In the genomic region with DNA sequence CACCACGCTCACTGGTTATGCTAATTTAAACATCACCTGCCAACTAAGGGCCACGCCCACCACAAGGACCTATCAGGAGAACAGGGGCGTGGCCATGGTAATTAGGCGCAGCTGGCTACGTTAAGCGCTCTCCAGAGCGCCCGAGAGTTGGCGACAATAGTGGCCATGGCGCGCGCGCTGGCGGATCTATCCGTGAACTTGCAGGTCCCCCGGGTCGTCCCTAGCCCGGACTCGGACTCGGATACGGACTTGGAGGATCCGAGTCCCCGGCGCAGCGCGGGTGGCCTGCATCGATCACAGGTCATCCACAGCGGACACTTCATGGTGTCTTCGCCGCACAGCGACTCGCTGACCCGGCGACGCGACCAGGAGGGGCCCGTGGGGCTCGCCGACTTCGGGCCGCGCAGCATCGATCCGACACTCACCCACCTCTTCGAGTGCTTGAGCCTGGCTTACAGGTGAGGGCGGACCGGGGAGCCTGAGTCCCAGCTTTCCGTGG, we compare ENCODE assay signal across 8 mouse cellular contexts. TPM values are rescaled to one million over a fixed set of nuclear protein-coding genes. Genes with fewer than 3 reads are reported as not detected.
DNase-seq lines count a peak whose midpoint lies in the region; ATAC-seq lines count a peak whose summit lies in the region.

No protein-coding gene starts in this region.

- peaks cover 23% of the 10 kb centered on the region for H3K4me1 ChIP-seq in forebrain, embryonic 10.5 days
- H3K4me1 ChIP-seq in heart, embryonic 14.5 days (ENCODE audit: control insufficient read depth in 2 of 2, insufficient read depth in 2 of 2, low read length in 2 of 2), result peaks cover 8 to 10% of the 10 kb centered on the region in 2 experiments; a peak in 3 of 4 replicates
- H3K4me1 ChIP-seq in kidney, embryonic 16.5 days (ENCODE audit: insufficient read depth, low read length), result peaks cover 14% of the 10 kb centered on the region; the same call in 1 of the 2 replicates
- H3K4me1 ChIP-seq in liver, embryonic 11.5 days (replicated peaks; ENCODE audit: control insufficient read depth, insufficient read depth, low read length), result peaks cover 4% of the 10 kb centered on the region; the same call in 1 of the 2 replicates

- 0 out of 2 replicates have a peak, but pooled peaks have one; percentile 37 for ATAC-seq in heart, embryonic 14.5 days (ENCODE audit: insufficient number of reproducible peaks, insufficient read depth, low FRiP score, low read depth)
- ATAC-seq in kidney, embryonic 16.5 days (ENCODE audit: low FRiP score, low TSS enrichment), result peak; percentile 88
- peak; percentile 84 for ATAC-seq in liver, embryonic 11.5 days (replicated peaks; ENCODE audit: low FRiP score)

- WGBS in forebrain, embryonic 10.5 days, result under 1% methylated on average over 48 of the region's 48 CpGs
- WGBS in heart, embryonic 14.5 days, result under 1% methylated on average over 48 of the region's 48 CpGs
- under 1% methylated on average over 48 of the region's 48 CpGs for WGBS in kidney, embryonic 16.5 days
- WGBS in liver, embryonic 11.5 days, result 1% methylated on average over 48 of the region's 48 CpGs

- peak; percentile 75 to 78 for DNase-seq in B cell, adult 2 months
- DNase-seq in c-Kit-negative CD71-positive TER-119-positive erythroid progenitor cells, embryonic 14.5 days (ENCODE audit: low read depth, low spot score), result peak; percentile 24
- peak; percentile 88 for DNase-seq in forebrain, embryonic 10.5 days (ENCODE audit: extremely low spot score, low spot score)
- peak; percentile 76 for DNase-seq in liver, embryonic 11.5 days (ENCODE audit: low spot score)
- peak; percentile 69 for DNase-seq in naive thymus-derived CD4-positive, alpha-beta T cell, adult 2 months (ENCODE audit: low read depth)
- DNase-seq in splenic B cell, adult 2 months (ENCODE audit: low read depth, low spot score), result peak; percentile 78

- H3K27ac ChIP-seq in forebrain, embryonic 10.5 days, result peak overlapping the region; percentile 68
- H3K27ac ChIP-seq in heart, embryonic 14.5 days (replicated peaks in 1 of 2; ENCODE audit: control insufficient read depth in 1 of 2, insufficient read depth in 1 of 2, low read depth in 2 of 2, low read length in 2 of 2), result no peak overlapping the region
- H3K27ac ChIP-seq in kidney, embryonic 16.5 days (ENCODE audit: low read length), result no peak overlapping the region
- H3K27ac ChIP-seq in liver, embryonic 11.5 days (ENCODE audit: low read depth, low read length), result no peak overlapping the region; the same call in 1 of the 2 replicates

- H3K4me2 ChIP-seq in heart, embryonic 14.5 days (ENCODE audit: low read length), result peak overlapping the region; percentile 97
- H3K4me2 ChIP-seq in kidney, embryonic 16.5 days (replicated peaks; ENCODE audit: low read depth, low read length), result peak overlapping the region; percentile 95
- peak overlapping the region; percentile 83 for H3K4me2 ChIP-seq in liver, embryonic 11.5 days

- no peaks in the 10 kb centered on the region for H3K9me3 ChIP-seq in forebrain, embryonic 10.5 days
- H3K9me3 ChIP-seq in heart, embryonic 14.5 days (ENCODE audit: control insufficient read depth, low read length), result no peaks in the 10 kb centered on the region
- no peaks in the 10 kb centered on the region for H3K9me3 ChIP-seq in kidney, embryonic 16.5 days (ENCODE audit: low read length)
- no peaks in the 10 kb centered on the region for H3K9me3 ChIP-seq in liver, embryonic 11.5 days (ENCODE audit: control insufficient read depth, low read length)

- no peaks in the 10 kb centered on the region for H3K36me3 ChIP-seq in forebrain, embryonic 10.5 days (replicated peaks)
- no peaks in the 10 kb centered on the region for H3K36me3 ChIP-seq in heart, embryonic 14.5 days (ENCODE audit: control insufficient read depth, insufficient read depth, low read length)
- H3K36me3 ChIP-seq in kidney, embryonic 16.5 days (ENCODE audit: insufficient read depth, low read length), result no peaks in the 10 kb centered on the region
- H3K36me3 ChIP-seq in liver, embryonic 11.5 days (ENCODE audit: control insufficient read depth, insufficient read depth, low read length), result no peaks in the 10 kb centered on the region
- H3K36me3 ChIP-seq in splenic B cell, adult 2 months (ENCODE audit: control insufficient read depth, insufficient read depth, low read length, poor library complexity, severe bottlenecking), result no peaks in the 10 kb centered on the region

- H3K4me3 ChIP-seq in forebrain, embryonic 10.5 days, result peak overlapping the region; percentile 59
- H3K4me3 ChIP-seq in heart, embryonic 14.5 days (ENCODE audit: control insufficient read depth in 1 of 2, insufficient read depth in 1 of 2, low read depth in 1 of 2, low read length in 2 of 2), result peak overlapping the region; percentile 53 to 54
- H3K4me3 ChIP-seq in kidney, embryonic 16.5 days (ENCODE audit: low read length), result peak overlapping the region; percentile 59
- peak overlapping the region; percentile 59 for H3K4me3 ChIP-seq in liver, embryonic 11.5 days (ENCODE audit: low read depth, low read length)

- H3K9ac ChIP-seq in heart, embryonic 14.5 days (ENCODE audit: low read length), result peak overlapping the region; percentile 72
- H3K9ac ChIP-seq in kidney, embryonic 16.5 days (replicated peaks; ENCODE audit: low read length), result peak overlapping the region; percentile 68
- H3K9ac ChIP-seq in liver, embryonic 11.5 days (ENCODE audit: low read depth, low read length), result peak overlapping the region; percentile 53

- peaks cover 77% of the 10 kb centered on the region for H3K27me3 ChIP-seq in forebrain, embryonic 10.5 days (ENCODE audit: poor library complexity, severe bottlenecking)
- peaks cover 61% of the 10 kb centered on the region for H3K27me3 ChIP-seq in heart, embryonic 14.5 days (ENCODE audit: control insufficient read depth, insufficient read depth, low read length)
- H3K27me3 ChIP-seq in kidney, embryonic 16.5 days (ENCODE audit: insufficient read depth, low read length), result peaks cover 24% of the 10 kb centered on the region
- peaks cover 49% of the 10 kb centered on the region for H3K27me3 ChIP-seq in liver, embryonic 11.5 days (replicated peaks; ENCODE audit: control insufficient read depth, insufficient read depth, low read length)
- no peaks in the 10 kb centered on the region for H3K27me3 ChIP-seq in splenic B cell, adult 2 months (ENCODE audit: control insufficient read depth, insufficient read depth, low read length, poor library complexity, severe bottlenecking)

RNA-seq across cellular contexts. Expression of gene Mlxipl, which starts 17.1 kb away (rescaled TPM):
- polyA plus RNA-seq in forebrain, embryonic 10.5 days (2016; fragmentation: Nextera tagmentation; extraction: Ambion mirVana), result 4.0 and 4.1 TPM in 2 replicates
- polyA plus RNA-seq in heart, embryonic 14.5 days (2014; fragmentation: Nextera tagmentation; extraction: Ambion mirVana), result 0.34 and 0.92 TPM in 2 replicates
- polyA plus RNA-seq in kidney, embryonic 16.5 days (2015; fragmentation: Nextera tagmentation; extraction: Ambion mirVana), result 8.3 and 8.5 TPM in 2 replicates
- polyA plus RNA-seq in liver, embryonic 11.5 days (2014; fragmentation: Nextera tagmentation; extraction: Ambion mirVana), result 18.5 and 18.7 TPM in 2 replicates

RNA-seq across cellular contexts. Expression of gene Vps37d, which starts 28.7 kb away (rescaled TPM):
- polyA plus RNA-seq in forebrain, embryonic 10.5 days (2016; fragmentation: Nextera tagmentation; extraction: Ambion mirVana), result 6.6 and 7.7 TPM in 2 replicates
- polyA plus RNA-seq in heart, embryonic 14.5 days (2014; fragmentation: Nextera tagmentation; extraction: Ambion mirVana), result 1.3 and 3.5 TPM in 2 replicates
- polyA plus RNA-seq in kidney, embryonic 16.5 days (2015; fragmentation: Nextera tagmentation; extraction: Ambion mirVana), result 7.6 and 8.6 TPM in 2 replicates
- polyA plus RNA-seq in liver, embryonic 11.5 days (2014; fragmentation: Nextera tagmentation; extraction: Ambion mirVana), result 2.6 and 3.0 TPM in 2 replicates

RNA-seq across cellular contexts. Expression of gene Bud23, which starts 42.0 kb away (rescaled TPM):
- polyA plus RNA-seq in forebrain, embryonic 10.5 days (2016; fragmentation: Nextera tagmentation; extraction: Ambion mirVana), result 172 and 176 TPM in 2 replicates
- 47.2 and 52.3 TPM in 2 replicates for polyA plus RNA-seq in heart, embryonic 14.5 days (2014; fragmentation: Nextera tagmentation; extraction: Ambion mirVana)
- polyA plus RNA-seq in kidney, embryonic 16.5 days (2015; fragmentation: Nextera tagmentation; extraction: Ambion mirVana), result 134 and 139 TPM in 2 replicates
- polyA plus RNA-seq in liver, embryonic 11.5 days (2014; fragmentation: Nextera tagmentation; extraction: Ambion mirVana), result 157 and 158 TPM in 2 replicates

RNA-seq across cellular contexts. Expression of gene Tbl2, which starts 42.6 kb away (rescaled TPM):
- polyA plus RNA-seq in forebrain, embryonic 10.5 days (2016; fragmentation: Nextera tagmentation; extraction: Ambion mirVana), result 23.8 and 25.0 TPM in 2 replicates
- 18.0 and 20.0 TPM in 2 replicates for polyA plus RNA-seq in heart, embryonic 14.5 days (2014; fragmentation: Nextera tagmentation; extraction: Ambion mirVana)
- 26.3 and 27.0 TPM in 2 replicates for polyA plus RNA-seq in kidney, embryonic 16.5 days (2015; fragmentation: Nextera tagmentation; extraction: Ambion mirVana)
- polyA plus RNA-seq in liver, embryonic 11.5 days (2014; fragmentation: Nextera tagmentation; extraction: Ambion mirVana), result 24.6 and 29.2 TPM in 2 replicates

RNA-seq across cellular contexts. Expression of gene Dnajc30, which starts 42.8 kb away (rescaled TPM):
- 25.0 and 26.1 TPM in 2 replicates for polyA plus RNA-seq in forebrain, embryonic 10.5 days (2016; fragmentation: Nextera tagmentation; extraction: Ambion mirVana)
- 30.6 and 31.1 TPM in 2 replicates for polyA plus RNA-seq in heart, embryonic 14.5 days (2014; fragmentation: Nextera tagmentation; extraction: Ambion mirVana)
- polyA plus RNA-seq in kidney, embryonic 16.5 days (2015; fragmentation: Nextera tagmentation; extraction: Ambion mirVana), result 33.3 and 38.7 TPM in 2 replicates
- 25.1 and 27.2 TPM in 2 replicates for polyA plus RNA-seq in liver, embryonic 11.5 days (2014; fragmentation: Nextera tagmentation; extraction: Ambion mirVana)

Comparison
In these comparisons a context has a peak if more than half of its experiments do, and no peak if none do; other contexts are left out.
1. DNase-seq: peak in every context shown above with its lines; median percentile 88 in forebrain, embryonic 10.5 days; 78 in splenic B cell, adult 2 months; 76 in B cell, adult 2 months; 76 in liver, embryonic 11.5 days; 69 in naive thymus-derived CD4-positive, alpha-beta T cell, adult 2 months; 24 in c-Kit-negative CD71-positive TER-119-positive erythroid progenitor cells, embryonic 14.5 days.
2. ATAC-seq: peak in every context shown above with its lines; median percentile 88 in kidney, embryonic 16.5 days; 84 in liver, embryonic 11.5 days; 37 in heart, embryonic 14.5 days.